Mouse (Mus musculus) limb, embryonic 13.5 days (tissue): ENCODE data around the gene Ins2. TPM values are rescaled to one million over a fixed set of nuclear protein-coding genes. Genes with fewer than 3 reads are reported as not detected.

Experiments used
- ATAC-seq: fragments of 200-750 bp; cut with Nextera tagmentation; 2 replicates; pipeline ENCODE4 v1.8.0; 2017; ENCODE audit warnings: low read depth, moderate number of reproducible peaks, moderate TSS enrichment; ENCODE audit not compliant: low FRiP score
- H3K27ac ChIP-seq: fragments of 300-500 bp; sonication (generic); 2 replicates; pipeline ENCODE4 v1.5.1; 2015; ENCODE audit warnings: inconsistent platforms, mild to moderate bottlenecking, moderate library complexity
- H3K27me3 ChIP-seq: fragments of 300-500 bp; sonication (generic); 2 replicates; pipeline ENCODE4 v1.6.1; 2015; ENCODE audit warnings: mild to moderate bottlenecking, inconsistent platforms
- H3K36me3 ChIP-seq: fragments of 300-500 bp; sonication (generic); 2 replicates; pipeline ENCODE4 v1.6.1; 2015; ENCODE audit warnings: inconsistent platforms, mild to moderate bottlenecking, moderate library complexity
- H3K4me1 ChIP-seq: fragments of 300-500 bp; sonication (generic); 2 replicates; pipeline ENCODE4 v1.6.1; 2015; ENCODE audit warnings: inconsistent platforms
- H3K4me2 ChIP-seq: fragments of 300-500 bp; sonication (generic); replicated peaks from 2 replicates; pipeline ENCODE4 v1.6.1; 2015; ENCODE audit warnings: inconsistent platforms, mild to moderate bottlenecking, moderate library complexity
- H3K4me3 ChIP-seq: fragments of 300-500 bp; sonication (generic); 2 replicates; pipeline ENCODE4 v1.5.1; 2015; ENCODE audit warnings: moderate library complexity, mild to moderate bottlenecking, inconsistent platforms
- H3K9ac ChIP-seq: fragments of 300-500 bp; sonication (generic); 2 replicates; pipeline ENCODE4 v1.6.1; 2015; ENCODE audit warnings: mild to moderate bottlenecking, inconsistent platforms
- H3K9me3 ChIP-seq: fragments of 300-500 bp; sonication (generic); 2 replicates; pipeline ENCODE4 v1.6.1; 2016; ENCODE audit warnings: inconsistent platforms
- WGBS: fragments of 180-500 bp; shearing (Covaris S2); methylation state at CpG from one replicate; pipeline ENCODE4 v1.1.7; 2015; 5-methylcytosine and 5-hydroxymethylcytosine counted together
- polyA plus RNA-seq: library from polyadenylated mRNA; unstranded; fragments of >200 nt; fragmentation: Nextera tagmentation; extraction: Ambion mirVana; gene quantifications from 2 replicates; pipeline ENCODE4 v1.2.1, GENCODE M21; 2015

The Ins2 gene
- polyA plus RNA-seq, 1 experiment from 2014 or later: not detected

DNA sequence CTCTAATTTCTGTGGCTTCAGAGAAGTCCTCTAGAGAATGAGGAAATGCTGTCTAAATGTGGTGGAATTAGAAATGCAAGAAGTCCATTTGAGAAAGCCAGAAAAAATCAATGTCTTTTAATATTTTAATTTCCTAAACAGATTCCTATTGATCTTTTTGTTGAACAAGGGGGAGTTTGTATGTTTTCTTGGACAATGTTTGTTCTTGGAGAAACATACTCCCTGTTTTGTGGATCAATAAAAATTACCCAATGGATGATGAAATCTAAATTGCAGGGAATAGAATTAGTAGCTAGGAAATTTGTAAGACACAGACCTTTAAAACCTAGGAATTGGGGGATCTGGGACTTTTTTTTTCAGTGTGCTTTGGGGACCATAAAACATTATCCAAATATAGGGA lies 81.4 kb downstream of the Ins2 start:
- ATAC-seq: no peak
- Histone ChIP-seq H3K4me2 (peak overlapping the region; percentile 73), H3K27ac (peak overlapping the region; percentile 98), H3K27me3 (peaks cover 86% of the 10 kb centered on the region), H3K4me3 (peak overlapping the region; percentile 68), H3K36me3 (peaks cover 11% of the 10 kb centered on the region), H3K4me1 (peaks cover 28% of the 10 kb centered on the region), H3K9ac (peak overlapping the region; percentile 97), H3K9me3 (no peaks in the 10 kb centered on the region)

DNA sequence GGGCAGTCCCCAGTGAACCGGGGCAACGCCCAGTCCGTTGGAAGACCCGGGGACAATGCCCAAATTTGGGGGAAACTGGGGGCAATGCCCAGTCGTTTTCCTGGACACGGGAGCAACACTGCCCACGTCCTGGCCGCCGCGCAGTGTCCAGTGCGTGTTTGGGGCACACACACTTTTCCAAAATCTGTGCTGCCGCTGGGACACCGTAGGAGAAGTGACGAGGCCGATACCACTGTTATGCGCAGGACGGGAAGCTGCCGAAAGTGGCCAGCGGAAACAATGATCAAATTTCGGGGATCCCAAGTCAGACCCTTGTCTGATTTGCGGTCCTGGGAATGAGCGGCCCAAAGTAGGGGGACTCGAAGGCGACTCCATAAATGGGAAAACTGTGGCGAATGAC lies 82.1 kb downstream of the Ins2 start:
- Histone ChIP-seq H3K4me3 (peak overlapping the region; percentile 68), H3K27ac (peak overlapping the region; percentile 98), H3K4me2 (peak overlapping the region; percentile 73), H3K27me3 (peaks cover 86% of the 10 kb centered on the region), H3K36me3 (peaks cover 4% of the 10 kb centered on the region; the same call in 1 of the 2 replicates), H3K9me3 (no peaks in the 10 kb centered on the region), H3K4me1 (peaks cover 28% of the 10 kb centered on the region), H3K9ac (peak overlapping the region; percentile 97)
- no peak for ATAC-seq
- WGBS: under 1% methylated on average over 25 of the region's 25 CpGs

GRCm38 (mm10) chr7:142660651-142660945 lies 82.6 kb downstream of the Ins2 start:
- H3K27ac ChIP-seq: peak overlapping the region; percentile 98
- peaks cover 86% of the 10 kb centered on the region for H3K27me3 ChIP-seq
- H3K4me2 ChIP-seq: peak overlapping the region; percentile 73
- peak overlapping the region; percentile 97 for H3K9ac ChIP-seq
- H3K4me3 ChIP-seq: peak overlapping the region; percentile 68
- H3K4me1 ChIP-seq: peaks cover 32% of the 10 kb centered on the region
- H3K36me3 ChIP-seq: peaks cover 4% of the 10 kb centered on the region
- under 1% methylated on average over 29 of the region's 29 CpGs for WGBS
- no peaks in the 10 kb centered on the region for H3K9me3 ChIP-seq
- no peak for ATAC-seq

- Histone ChIP-seq H3K27me3 (peaks cover 86% of the 10 kb centered on the region), H3K36me3 (peaks cover 9% of the 10 kb centered on the region), H3K4me2 (peak overlapping the region; percentile 73), H3K9me3 (no peaks in the 10 kb centered on the region), H3K4me1 (peaks cover 31% of the 10 kb centered on the region), H3K27ac (peak overlapping the region; percentile 98), H3K9ac (peak overlapping the region; percentile 97), H3K4me3 (peak overlapping the region; percentile 68)
- no peak for ATAC-seq
- under 1% methylated on average over 43 of the region's 43 CpGs for WGBS
These were observed 83.2 kb downstream of the Ins2 start for GRCm38 (mm10) chr7:142659767-142660650.

DNA sequence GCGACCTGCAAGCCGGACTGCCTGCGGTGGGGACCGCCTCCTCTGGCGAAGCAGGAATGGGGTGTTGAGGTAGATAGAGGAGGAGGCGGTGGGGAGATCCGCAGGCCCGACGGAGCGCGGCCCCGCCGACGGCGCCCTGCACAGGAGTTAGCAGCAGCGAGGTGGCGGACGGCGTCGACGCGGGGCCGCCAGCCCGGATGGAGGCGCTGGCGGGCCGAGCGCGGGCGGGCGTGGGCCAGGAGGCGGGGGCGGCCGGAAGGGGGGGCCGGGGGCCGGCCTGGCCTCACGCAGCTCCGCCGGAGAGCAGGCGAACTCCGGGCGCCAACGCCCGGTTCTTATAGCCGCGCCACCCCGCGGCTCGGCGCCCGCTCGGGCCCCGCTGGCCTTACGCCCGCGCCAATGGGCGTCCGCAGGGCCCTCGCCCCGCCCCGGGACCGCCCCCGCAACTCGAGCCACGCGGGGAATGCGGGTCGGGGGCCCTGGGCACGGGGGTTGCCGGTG lies 84.0 kb downstream of the Ins2 start:
- peak overlapping the region; percentile 68 for H3K4me3 ChIP-seq
- no peaks in the 10 kb centered on the region for H3K9me3 ChIP-seq
- peaks cover 17% of the 10 kb centered on the region for H3K36me3 ChIP-seq
- under 1% methylated on average over 44 of the region's 70 CpGs for WGBS
- peak; percentile 74 for ATAC-seq
- H3K4me2 ChIP-seq: peak overlapping the region; percentile 73
- peaks cover 86% of the 10 kb centered on the region for H3K27me3 ChIP-seq
- H3K9ac ChIP-seq: peak overlapping the region; percentile 97
- peaks cover 31% of the 10 kb centered on the region for H3K4me1 ChIP-seq
- peak overlapping the region; percentile 98 for H3K27ac ChIP-seq

DNA sequence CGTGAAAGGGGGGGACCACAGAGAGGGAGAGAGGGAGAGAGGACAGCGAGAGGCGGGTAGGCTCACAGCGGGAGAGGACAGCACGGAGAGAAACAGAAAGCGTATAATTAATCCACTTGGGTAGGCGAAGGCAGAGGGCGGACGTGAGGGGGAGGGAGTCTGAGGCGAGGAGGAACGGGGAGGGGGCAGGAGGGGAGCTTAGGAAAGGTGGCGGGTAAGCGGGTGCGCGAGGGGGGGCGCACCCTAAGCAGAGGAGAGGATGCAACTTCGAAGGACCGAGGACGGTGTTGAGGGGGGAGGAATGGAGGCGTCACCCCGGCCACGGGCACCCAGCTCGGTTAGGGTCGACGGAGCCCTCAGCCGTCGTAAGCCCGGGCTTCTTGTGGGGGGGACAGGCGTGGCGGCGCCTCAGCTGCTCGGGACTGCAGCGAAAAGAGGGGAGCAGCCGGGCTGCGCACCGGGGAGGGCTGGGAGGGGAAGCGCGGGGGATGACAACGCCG lies 84.5 kb downstream of the Ins2 start:
- H3K27ac ChIP-seq: peak overlapping the region; percentile 98
- under 1% methylated on average over 33 of the region's 40 CpGs for WGBS
- H3K4me1 ChIP-seq: peaks cover 33% of the 10 kb centered on the region
- peaks cover 86% of the 10 kb centered on the region for H3K27me3 ChIP-seq
- H3K4me2 ChIP-seq: peak overlapping the region; percentile 73
- peak overlapping the region; percentile 68 for H3K4me3 ChIP-seq
- peaks cover 22% of the 10 kb centered on the region for H3K36me3 ChIP-seq
- peak overlapping the region; percentile 97 for H3K9ac ChIP-seq
- ATAC-seq: peak; percentile 1; the same call in 1 of the 2 replicates
- no peaks in the 10 kb centered on the region for H3K9me3 ChIP-seq

- no peak for ATAC-seq
- Histone ChIP-seq H3K4me1 (peaks cover 36% of the 10 kb centered on the region), H3K9me3 (no peaks in the 10 kb centered on the region), H3K9ac (peak overlapping the region; percentile 97), H3K36me3 (peaks cover 27% of the 10 kb centered on the region), H3K4me2 (peak overlapping the region; percentile 73), H3K27me3 (peaks cover 86% of the 10 kb centered on the region), H3K27ac (peak overlapping the region; percentile 98), H3K4me3 (peak overlapping the region; percentile 68)
- WGBS: under 1% methylated on average over 34 of the region's 34 CpGs
These were observed 85.2 kb downstream of the Ins2 start for GRCm38 (mm10) chr7:142657821-142658614.

- WGBS: 8% methylated on average over 9 of the region's 9 CpGs
- H3K4me1 ChIP-seq: peaks cover 36% of the 10 kb centered on the region
- H3K9ac ChIP-seq: peak overlapping the region; percentile 97
- peak overlapping the region; percentile 68 for H3K4me3 ChIP-seq
- H3K27me3 ChIP-seq: peaks cover 86% of the 10 kb centered on the region
- H3K9me3 ChIP-seq: no peaks in the 10 kb centered on the region
- peak overlapping the region; percentile 98 for H3K27ac ChIP-seq
- ATAC-seq: peak; percentile 48; the same call in 1 of the 2 replicates
- H3K4me2 ChIP-seq: peak overlapping the region; percentile 73
- H3K36me3 ChIP-seq: peaks cover 34% of the 10 kb centered on the region
These were observed 85.8 kb downstream of the Ins2 start for GRCm38 (mm10) chr7:142657341-142657791.

GRCm38 (mm10) chr7:142656055-142656454 lies 87.1 kb downstream of the Ins2 start:
- WGBS: 32% methylated on average over 4 of the region's 4 CpGs
- Histone ChIP-seq H3K27me3 (peaks cover 90% of the 10 kb centered on the region), H3K4me2 (peak overlapping the region; percentile 73), H3K27ac (peak overlapping the region; percentile 81; the same call in 1 of the 2 replicates), H3K36me3 (peaks cover 46% of the 10 kb centered on the region), H3K9me3 (no peaks in the 10 kb centered on the region), H3K4me1 (peaks cover 36% of the 10 kb centered on the region), H3K9ac (peak overlapping the region; percentile 82), H3K4me3 (peak overlapping the region; percentile 68)
- ATAC-seq: peak; percentile 10

- H3K4me1 ChIP-seq: peaks cover 35% of the 10 kb centered on the region
- H3K9me3 ChIP-seq: no peaks in the 10 kb centered on the region
- 12% methylated on average over 11 of the region's 11 CpGs for WGBS
- peaks cover 50% of the 10 kb centered on the region for H3K36me3 ChIP-seq
- peak overlapping the region; percentile 82 for H3K9ac ChIP-seq
- peak overlapping the region; percentile 68 for H3K4me3 ChIP-seq
- peak overlapping the region; percentile 73 for H3K4me2 ChIP-seq
- H3K27ac ChIP-seq: peak overlapping the region; percentile 74; the same call in 1 of the 2 replicates
- peaks cover 86% of the 10 kb centered on the region for H3K27me3 ChIP-seq
- ATAC-seq: no peak
These were observed 87.5 kb downstream of the Ins2 start for GRCm38 (mm10) chr7:142655633-142656032.

GRCm38 (mm10) chr7:142653726-142654125 lies 89.5 kb downstream of the Ins2 start:
- Histone ChIP-seq H3K4me3 (peak overlapping the region; percentile 68), H3K4me2 (peak overlapping the region; percentile 73), H3K9ac (peak overlapping the region; percentile 82), H3K36me3 (peaks cover 50% of the 10 kb centered on the region), H3K9me3 (no peaks in the 10 kb centered on the region), H3K27ac (peak overlapping the region; percentile 74; the same call in 1 of the 2 replicates), H3K4me1 (peaks cover 24% of the 10 kb centered on the region), H3K27me3 (peaks cover 68% of the 10 kb centered on the region)
- no peak for ATAC-seq
- 10% methylated on average over 18 of the region's 18 CpGs for WGBS
